Mouse (Mus musculus): ENCODE measurements around the gene Unc13d. TPM values are rescaled to one million over a fixed set of nuclear protein-coding genes. Genes with fewer than 3 reads are reported as not detected.
"Not testable (repeated sequence)": the region's sequence is repeated elsewhere in the genome, so short reads cannot be mapped to it uniquely, and the experiment has no call there.

Gene Unc13d
- polyA plus RNA-seq, 1 experiment from 2014 or later: 1.3 TPM

- peak overlapping the region; percentile 96 for H3K4me3 ChIP-seq
- peak overlapping the region; percentile 94 for H3K4me2 ChIP-seq
- H3K27me3 ChIP-seq: no peaks in the 10 kb centered on the region
- no peak overlapping the region for H3K27ac ChIP-seq (replicated peaks)
- 67% methylated on average over 4 of the region's 4 CpGs for WGBS
- no peaks in the 10 kb centered on the region for H3K9me3 ChIP-seq
- H3K4me1 ChIP-seq (replicated peaks): peaks cover 18% of the 10 kb centered on the region
- H3K36me3 ChIP-seq: peaks cover 22% of the 10 kb centered on the region
- no peak for ATAC-seq (ENCODE audit: low read depth)
- peak overlapping the region; percentile 70 for H3K9ac ChIP-seq
Observed at GRCm38 (mm10) chr11:116022256-116022780, 55.4 kb downstream of the Unc13d start.

GRCm38 (mm10) chr11:116021328-116022220 is 56.2 kb downstream of the Unc13d start:
- Histone ChIP-seq H3K27ac (replicated peaks) (no peak overlapping the region; the same call in 1 of the 2 replicates), H3K36me3 (peaks cover 22% of the 10 kb centered on the region), H3K9me3 (no peaks in the 10 kb centered on the region), H3K4me1 (replicated peaks) (peaks cover 18% of the 10 kb centered on the region), H3K4me2 (peak overlapping the region; percentile 94), H3K27me3 (no peaks in the 10 kb centered on the region), H3K4me3 (peak overlapping the region; percentile 96), H3K9ac (0 out of 2 replicates have a peak overlapping the region, but pooled peaks have one; percentile 18)
- WGBS: 87% methylated on average over 6 of the region's 6 CpGs
- ATAC-seq (ENCODE audit: low read depth): no peak

- Histone ChIP-seq H3K36me3 (peaks cover 22% of the 10 kb centered on the region), H3K4me2 (no peak overlapping the region), H3K4me3 (no peak overlapping the region), H3K27ac (replicated peaks) (0 out of 2 replicates have a peak overlapping the region, but pooled peaks have one; percentile 38), H3K27me3 (no peaks in the 10 kb centered on the region), H3K9me3 (no peaks in the 10 kb centered on the region), H3K4me1 (replicated peaks) (peaks cover 18% of the 10 kb centered on the region), H3K9ac (no peak overlapping the region)
- WGBS: 43% methylated on average over 1 of the region's 1 CpGs
- ATAC-seq (ENCODE audit: low read depth): no peak
Observed at GRCm38 (mm10) chr11:116020519-116020922, 57.2 kb downstream of the Unc13d start.

- no peak for ATAC-seq (ENCODE audit: low read depth)
- 74% methylated on average over 2 of the region's 2 CpGs for WGBS
- H3K27ac ChIP-seq (replicated peaks): 0 out of 2 replicates have a peak overlapping the region, but pooled peaks have one; percentile 38
Observed at GRCm38 (mm10) chr11:116019976-116020411, 57.8 kb downstream of the Unc13d start.

GRCm38 (mm10) chr11:116019360-116019791 is 58.4 kb downstream of the Unc13d start:
- H3K36me3 ChIP-seq: peaks cover 22% of the 10 kb centered on the region
- ATAC-seq (ENCODE audit: low read depth): no peak
- no peaks in the 10 kb centered on the region for H3K27me3 ChIP-seq
- H3K4me1 ChIP-seq (replicated peaks): peaks cover 18% of the 10 kb centered on the region
- no peak overlapping the region for H3K4me3 ChIP-seq
- H3K9me3 ChIP-seq: no peaks in the 10 kb centered on the region
- no peak overlapping the region for H3K9ac ChIP-seq
- H3K27ac ChIP-seq (replicated peaks): no peak overlapping the region
- 28% methylated on average over 1 of the region's 1 CpGs for WGBS
- no peak overlapping the region for H3K4me2 ChIP-seq

More at GRCm38 (mm10) chr11:116019976-116020411, 57.8 kb downstream of the Unc13d start:
- Histone ChIP-seq H3K4me1 (replicated peaks) (peaks cover 18% of the 10 kb centered on the region), H3K36me3 (peaks cover 22% of the 10 kb centered on the region), H3K9ac (no peak overlapping the region), H3K4me3 (no peak overlapping the region), H3K4me2 (no peak overlapping the region), H3K9me3 (no peaks in the 10 kb centered on the region), H3K27me3 (no peaks in the 10 kb centered on the region)

GRCm38 (mm10) chr11:116018867-116019266 is 58.9 kb downstream of the Unc13d start:
- not testable (repeated sequence) for H3K9ac ChIP-seq; H3K27ac ChIP-seq (replicated peaks); H3K27me3 ChIP-seq; H3K4me2 ChIP-seq; H3K4me3 ChIP-seq; H3K9me3 ChIP-seq; ATAC-seq (ENCODE audit: low read depth)
- peaks cover 22% of the 10 kb centered on the region for H3K36me3 ChIP-seq
- H3K4me1 ChIP-seq (replicated peaks): peaks cover 18% of the 10 kb centered on the region
- WGBS: 96% methylated on average over 4 of the region's 4 CpGs

GRCm38 (mm10) chr11:116018106-116018505 is 59.7 kb downstream of the Unc13d start:
- H3K9ac ChIP-seq: no peak overlapping the region
- no peak for ATAC-seq (ENCODE audit: low read depth)
- no peak overlapping the region for H3K4me2 ChIP-seq
- H3K36me3 ChIP-seq: peaks cover 18% of the 10 kb centered on the region
- no peak overlapping the region for H3K4me3 ChIP-seq
- 27% methylated on average over 6 of the region's 6 CpGs for WGBS
- no peaks in the 10 kb centered on the region for H3K9me3 ChIP-seq
- H3K27me3 ChIP-seq: no peaks in the 10 kb centered on the region
- peaks cover 19% of the 10 kb centered on the region for H3K4me1 ChIP-seq (replicated peaks)
- H3K27ac ChIP-seq (replicated peaks): no peak overlapping the region

- no peak overlapping the region for H3K4me2 ChIP-seq
- no peak for ATAC-seq (ENCODE audit: low read depth)
- H3K27me3 ChIP-seq: no peaks in the 10 kb centered on the region
- no peak overlapping the region for H3K27ac ChIP-seq (replicated peaks)
- no peaks in the 10 kb centered on the region for H3K9me3 ChIP-seq
- H3K4me1 ChIP-seq (replicated peaks): peaks cover 19% of the 10 kb centered on the region
- WGBS: 61% methylated on average over 8 of the region's 8 CpGs
- H3K4me3 ChIP-seq: no peak overlapping the region
- no peak overlapping the region for H3K9ac ChIP-seq
- H3K36me3 ChIP-seq: no peaks in the 10 kb centered on the region
Observed at GRCm38 (mm10) chr11:116014821-116015220, 62.9 kb downstream of the Unc13d start.

GRCm38 (mm10) chr11:116012262-116012947 is 65.4 kb downstream of the Unc13d start, which contains the start of gene Galk1:
Gene Galk1 (minus strand): TSS chr11:116012719.
- Histone ChIP-seq H3K9ac (peak within 1 kb of the TSS; percentile 87), H3K36me3 (peaks cover 11% of the 10 kb centered on the region; the same call in 1 of the 2 replicates), H3K27ac (replicated peaks) (peak within 1 kb of the TSS; percentile 85), H3K4me3 (peak within 1 kb of the TSS; percentile 60), H3K27me3 (no peaks in the 10 kb centered on the region), H3K4me2 (peak within 1 kb of the TSS; percentile 85), H3K9me3 (no peaks in the 10 kb centered on the region), H3K4me1 (replicated peaks) (peaks cover 19% of the 10 kb centered on the region)
- WGBS: under 1% methylated on average over 55 of the region's 55 CpGs
- peak; percentile 83 for ATAC-seq (ENCODE audit: low read depth)
